Mouse (Mus musculus): Measurements from ENCODE around the gene Gstt4. TPM values are rescaled to one million over a fixed set of nuclear protein-coding genes. Genes with fewer than 3 reads are reported as not detected.
"Not testable (repeated sequence)": the region's sequence is repeated elsewhere in the genome, so short reads cannot be mapped to it uniquely, and the experiment has no call there.

Gstt4 gene
- polyA plus RNA-seq, 1 experiment from 2014 or later: not detected

DNA sequence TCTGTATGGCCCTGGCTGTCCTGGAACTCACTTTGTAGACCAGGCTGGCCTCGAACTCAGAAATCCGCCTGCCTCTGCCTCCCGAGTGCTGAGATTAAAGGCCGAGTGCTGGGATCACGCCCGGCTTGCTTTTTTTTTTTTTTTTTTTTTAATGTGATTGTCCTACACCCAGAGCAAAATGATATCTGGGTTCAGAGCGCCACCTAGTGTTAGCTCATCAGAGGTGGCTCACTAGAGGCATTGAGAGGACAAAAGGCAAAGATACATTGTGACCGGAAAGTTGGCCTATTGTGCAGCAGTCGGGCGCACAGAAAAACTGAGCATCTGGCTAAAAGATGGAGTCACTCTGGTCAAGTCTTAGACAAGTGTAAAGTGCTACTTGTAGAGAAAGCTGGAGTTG is 31.1 kb upstream of the Gstt4 start:
- no peak overlapping the region for H3K27ac ChIP-seq
- no peaks in the 10 kb centered on the region for H3K27me3 ChIP-seq
- H3K4me3 ChIP-seq: no peak overlapping the region
- peaks cover 17% of the 10 kb centered on the region for H3K36me3 ChIP-seq
- H3K4me2 ChIP-seq: no peak overlapping the region
- peaks cover 26% of the 10 kb centered on the region for H3K4me1 ChIP-seq (replicated peaks)
- no peak overlapping the region for H3K9ac ChIP-seq
- peak; percentile 33; the same call in 1 of the 2 replicates for ATAC-seq (ENCODE audit: low FRiP score)
- H3K9me3 ChIP-seq: no peaks in the 10 kb centered on the region
- 21% methylated on average over 10 of the region's 10 CpGs for WGBS

DNA sequence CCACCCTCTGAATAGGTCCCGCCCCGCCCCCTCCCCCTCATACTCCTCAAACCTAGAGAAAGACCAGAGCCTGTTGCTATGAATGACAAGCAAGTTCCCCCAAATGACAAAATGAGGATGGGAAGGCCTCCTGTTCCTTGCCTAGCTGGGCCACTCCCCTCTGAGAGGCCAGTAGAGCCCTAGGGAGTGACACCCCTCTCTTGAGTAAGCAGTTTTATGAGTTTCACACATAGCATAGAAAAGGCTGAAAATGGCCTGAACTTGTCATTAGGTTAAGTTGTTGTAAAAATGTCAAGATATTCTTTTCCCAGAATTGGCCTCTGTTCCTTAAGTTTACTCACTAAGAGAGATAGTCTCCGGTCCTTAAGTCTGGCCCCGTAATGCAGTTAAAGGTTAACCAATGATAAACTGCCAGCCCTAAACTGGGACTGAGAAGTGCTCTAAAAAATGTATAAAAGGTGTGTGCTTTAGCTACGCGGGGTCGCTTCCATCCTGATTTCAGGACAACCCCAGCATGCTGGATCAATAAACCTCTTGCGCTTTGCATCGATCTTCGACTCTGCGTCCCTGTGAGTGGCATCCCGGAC is 30.3 kb upstream of the Gstt4 start:
- no peak for ATAC-seq (ENCODE audit: low FRiP score)
- 90% methylated on average over 12 of the region's 12 CpGs for WGBS
- Histone ChIP-seq H3K27me3 (no peaks in the 10 kb centered on the region), H3K9ac (no peak overlapping the region), H3K9me3 (no peaks in the 10 kb centered on the region), H3K4me3 (no peak overlapping the region), H3K27ac (no peak overlapping the region), H3K4me1 (replicated peaks) (peaks cover 18% of the 10 kb centered on the region), H3K36me3 (peaks cover 10% of the 10 kb centered on the region), H3K4me2 (no peak overlapping the region)

GRCm38 (mm10) chr10:75851681-75852080 is 29.3 kb upstream of the Gstt4 start:
- Histone ChIP-seq H3K9ac (no peak overlapping the region), H3K36me3 (peaks cover under 1% of the 10 kb centered on the region; the same call in 1 of the 2 replicates), H3K27me3 (no peaks in the 10 kb centered on the region), H3K4me1 (replicated peaks) (peaks cover 11% of the 10 kb centered on the region), H3K27ac (0 out of 2 replicates have a peak overlapping the region, but pooled peaks have one; percentile 23), H3K4me2 (no peak overlapping the region), H3K9me3 (no peaks in the 10 kb centered on the region), H3K4me3 (no peak overlapping the region)
- ATAC-seq (ENCODE audit: low FRiP score): no peak
- 28% methylated on average over 3 of the region's 3 CpGs for WGBS

DNA sequence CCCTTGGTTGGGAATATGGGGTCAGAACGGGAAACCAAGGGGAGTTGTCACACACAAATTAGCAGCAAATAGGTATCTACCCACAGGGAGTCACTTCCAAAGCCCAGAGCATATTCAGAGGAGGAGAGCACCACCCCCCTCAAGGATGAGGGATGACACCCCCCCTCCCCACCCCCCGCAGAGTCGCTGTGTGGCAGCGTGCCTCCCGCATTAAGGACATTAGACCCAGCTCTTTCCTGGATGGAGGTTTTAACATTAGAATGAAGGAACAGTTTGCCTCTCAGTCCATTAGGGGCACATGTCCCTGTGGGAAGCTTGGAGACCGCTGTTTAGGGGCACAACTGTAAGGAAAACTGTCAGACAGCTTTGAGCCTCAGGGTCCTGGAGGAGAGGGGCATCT is 28.7 kb upstream of the Gstt4 start:
- no peaks in the 10 kb centered on the region for H3K36me3 ChIP-seq
- no peaks in the 10 kb centered on the region for H3K27me3 ChIP-seq
- H3K4me1 ChIP-seq (replicated peaks): peaks cover 11% of the 10 kb centered on the region
- no peak for ATAC-seq (ENCODE audit: low FRiP score)
- H3K27ac ChIP-seq: no peak overlapping the region
- WGBS: 3% methylated on average over 6 of the region's 6 CpGs
- H3K9me3 ChIP-seq: no peaks in the 10 kb centered on the region
- no peak overlapping the region for H3K9ac ChIP-seq
- H3K4me2 ChIP-seq: 0 out of 2 replicates have a peak overlapping the region, but pooled peaks have one; percentile 11
- H3K4me3 ChIP-seq: no peak overlapping the region

- Histone ChIP-seq H3K27ac (no peak overlapping the region), H3K36me3 (no peaks in the 10 kb centered on the region), H3K4me2 (no peak overlapping the region), H3K4me3 (no peak overlapping the region), H3K9me3 (no peaks in the 10 kb centered on the region), H3K9ac (no peak overlapping the region), H3K27me3 (no peaks in the 10 kb centered on the region), H3K4me1 (replicated peaks) (peaks cover 11% of the 10 kb centered on the region)
- WGBS: 25% methylated on average over 3 of the region's 3 CpGs
- ATAC-seq (ENCODE audit: low FRiP score): no peak
These were observed 26.0 kb upstream of the Gstt4 start for GRCm38 (mm10) chr10:75848382-75848781.

DNA sequence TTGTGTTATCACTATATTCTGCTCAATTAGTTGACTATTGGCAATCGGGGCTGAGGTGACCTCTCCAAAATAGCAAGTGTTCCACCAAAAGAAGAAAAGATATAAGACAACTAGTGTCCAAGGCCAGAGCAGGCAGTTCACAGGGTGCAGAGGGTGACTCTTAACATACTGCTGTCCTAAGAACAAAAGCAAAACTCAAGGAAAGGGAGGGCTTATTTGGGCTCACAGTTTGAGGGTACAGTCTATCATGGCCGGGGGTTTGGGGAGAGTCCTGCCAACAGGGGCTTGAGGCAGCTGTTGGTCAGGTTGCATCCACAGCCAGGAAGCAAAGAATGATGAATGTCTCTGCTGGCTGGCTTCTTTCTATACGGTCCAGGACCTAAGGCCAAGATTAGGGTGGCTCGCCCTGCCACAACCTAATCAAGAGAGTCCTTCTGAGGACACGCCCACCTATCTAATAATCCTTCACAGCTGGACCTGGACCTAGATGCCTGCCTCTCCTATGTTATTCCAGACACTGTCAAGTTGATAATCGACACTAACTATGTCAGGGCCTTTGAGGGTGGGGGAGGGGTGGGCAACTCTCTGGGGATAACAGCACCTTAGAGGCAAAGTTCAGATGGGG is 23.1 kb upstream of the Gstt4 start:
- Histone ChIP-seq H3K9ac (no peak overlapping the region), H3K9me3 (no peaks in the 10 kb centered on the region), H3K27ac (no peak overlapping the region), H3K36me3 (no peaks in the 10 kb centered on the region), H3K4me1 (replicated peaks) (no peaks in the 10 kb centered on the region; the same call in 1 of the 2 replicates), H3K27me3 (no peaks in the 10 kb centered on the region), H3K4me3 (no peak overlapping the region), H3K4me2 (no peak overlapping the region)
- 81% methylated on average over 6 of the region's 6 CpGs for WGBS
- no peak for ATAC-seq (ENCODE audit: low FRiP score)

- no peaks in the 10 kb centered on the region for H3K9me3 ChIP-seq
- H3K9ac ChIP-seq: no peak overlapping the region
- ATAC-seq (ENCODE audit: low FRiP score): no peak
- no peak overlapping the region for H3K27ac ChIP-seq
- H3K27me3 ChIP-seq: no peaks in the 10 kb centered on the region
- WGBS: 93% methylated on average over 1 of the region's 1 CpGs
- H3K4me1 ChIP-seq (replicated peaks): no peaks in the 10 kb centered on the region; the same call in 1 of the 2 replicates
- H3K4me2 ChIP-seq: no peak overlapping the region
- no peaks in the 10 kb centered on the region for H3K36me3 ChIP-seq
- H3K4me3 ChIP-seq: no peak overlapping the region
These were observed 22.5 kb upstream of the Gstt4 start for GRCm38 (mm10) chr10:75844800-75845199.

DNA sequence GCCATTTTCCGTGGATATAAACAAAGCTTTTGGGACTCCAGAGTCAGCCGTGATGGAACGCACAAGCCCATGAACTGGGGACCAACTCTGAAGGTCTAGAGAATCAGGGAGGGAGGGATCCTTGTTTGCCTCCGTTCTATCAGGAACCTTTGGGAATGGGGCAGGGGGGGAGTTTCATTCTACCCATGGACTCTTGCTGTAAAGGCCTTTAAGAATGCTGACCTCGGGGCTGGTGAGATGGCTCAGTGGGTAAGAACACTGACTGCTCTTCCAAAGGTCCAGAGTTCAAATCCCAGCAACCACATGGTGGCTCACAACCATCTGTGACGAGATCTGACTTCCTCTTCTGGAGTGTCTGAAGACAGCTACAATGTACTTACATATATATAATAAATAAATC is 21.6 kb upstream of the Gstt4 start:
- 83% methylated on average over 6 of the region's 6 CpGs for WGBS
- H3K4me1 ChIP-seq (replicated peaks); H3K27ac ChIP-seq; H3K27me3 ChIP-seq; H3K4me3 ChIP-seq; H3K9ac ChIP-seq; ATAC-seq (ENCODE audit: low FRiP score); H3K36me3 ChIP-seq; H3K9me3 ChIP-seq; H3K4me2 ChIP-seq: not testable (repeated sequence)

DNA sequence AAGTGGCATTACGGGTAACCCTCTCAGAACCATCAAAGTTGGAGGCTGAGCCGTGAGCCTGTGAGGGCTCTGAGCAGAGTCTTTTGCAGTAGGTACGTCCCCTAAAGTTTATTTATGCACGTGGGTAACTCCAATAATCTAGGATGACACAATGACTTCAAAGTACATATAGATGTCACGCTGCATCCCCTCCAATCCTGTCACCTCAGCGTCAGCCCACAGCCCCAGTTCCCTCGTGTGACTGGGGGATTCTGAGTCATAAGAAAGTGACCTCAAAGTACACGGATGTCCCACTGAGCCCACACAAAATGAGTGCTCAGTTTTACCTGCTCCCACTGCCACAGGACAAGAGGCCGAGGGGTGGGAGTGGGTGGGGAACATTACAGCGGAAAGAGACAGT is 16.7 kb upstream of the Gstt4 start:
- Histone ChIP-seq H3K36me3 (no peaks in the 10 kb centered on the region), H3K4me3 (no peak overlapping the region), H3K4me1 (replicated peaks) (peaks cover 34% of the 10 kb centered on the region), H3K9ac (no peak overlapping the region), H3K27me3 (peaks cover 13% of the 10 kb centered on the region), H3K4me2 (no peak overlapping the region), H3K27ac (no peak overlapping the region), H3K9me3 (no peaks in the 10 kb centered on the region)
- ATAC-seq (ENCODE audit: low FRiP score): no peak
- WGBS: 91% methylated on average over 10 of the region's 10 CpGs

- H3K4me2 ChIP-seq: peak within 1 kb of the TSS; percentile 64
- H3K9me3 ChIP-seq: no peaks in the 10 kb centered on the region
- peaks cover 42% of the 10 kb centered on the region for H3K4me1 ChIP-seq (replicated peaks)
- no peaks in the 10 kb centered on the region for H3K36me3 ChIP-seq
- H3K27me3 ChIP-seq: peaks cover 31% of the 10 kb centered on the region
- ATAC-seq (ENCODE audit: low FRiP score): peak; percentile 92
- H3K27ac ChIP-seq: peak within 1 kb of the TSS; percentile 86
- peak within 1 kb of the TSS; percentile 73 for H3K9ac ChIP-seq
- H3K4me3 ChIP-seq: peak within 1 kb of the TSS; percentile 48
- WGBS: under 1% methylated on average over 21 of the region's 21 CpGs
These were observed 15.0 kb upstream of the Gstt4 start, which contains the start of gene Gstt2 for GRCm38 (mm10) chr10:75837248-75837759. Gstt2 (minus strand) TSS chr10:75837424.

- peak overlapping the region; percentile 64 for H3K4me2 ChIP-seq
- peak overlapping the region; percentile 21 for H3K4me3 ChIP-seq
- H3K27me3 ChIP-seq: peaks cover 35% of the 10 kb centered on the region
- H3K4me1 ChIP-seq (replicated peaks): peaks cover 42% of the 10 kb centered on the region
- WGBS: 17% methylated on average over 9 of the region's 10 CpGs
- peak; percentile 11; the same call in 1 of the 2 replicates for ATAC-seq (ENCODE audit: low FRiP score)
- H3K9ac ChIP-seq: no peak overlapping the region
- no peaks in the 10 kb centered on the region for H3K36me3 ChIP-seq
- no peaks in the 10 kb centered on the region for H3K9me3 ChIP-seq
- no peak overlapping the region for H3K27ac ChIP-seq
These were observed 13.6 kb upstream of the Gstt4 start for GRCm38 (mm10) chr10:75835761-75836531.

DNA sequence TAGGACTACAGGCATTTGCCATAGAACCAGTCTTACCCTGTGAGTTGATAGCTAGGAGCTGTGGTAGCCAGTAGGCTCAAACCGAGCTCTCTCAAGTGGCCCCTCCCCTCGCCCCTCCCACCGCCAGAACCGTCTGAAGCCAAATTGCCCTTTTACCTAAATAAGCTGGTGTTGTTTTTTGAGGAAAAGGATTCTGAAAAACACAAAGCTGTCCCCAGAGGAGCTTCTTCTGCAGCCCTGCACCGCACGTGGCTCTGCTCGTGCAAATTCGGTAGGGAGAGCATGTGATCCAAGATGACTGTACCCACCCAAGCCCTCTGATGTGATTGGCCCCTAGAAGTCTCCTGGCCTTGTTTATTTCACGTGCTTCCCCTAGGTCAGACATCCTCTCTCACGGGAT is 13.0 kb upstream of the Gstt4 start:
- no peaks in the 10 kb centered on the region for H3K36me3 ChIP-seq
- peak overlapping the region; percentile 59 for H3K4me2 ChIP-seq
- H3K4me3 ChIP-seq: peak overlapping the region; percentile 21
- H3K4me1 ChIP-seq (replicated peaks): peaks cover 42% of the 10 kb centered on the region
- peak overlapping the region; percentile 56 for H3K9ac ChIP-seq
- H3K9me3 ChIP-seq: no peaks in the 10 kb centered on the region
- WGBS: 2% methylated on average over 10 of the region's 10 CpGs
- no peak overlapping the region for H3K27ac ChIP-seq
- peak; percentile 24; the same call in 1 of the 2 replicates for ATAC-seq (ENCODE audit: low FRiP score)
- H3K27me3 ChIP-seq: peaks cover 35% of the 10 kb centered on the region

Measured in hindbrain, embryonic 13.5 days (tissue).